Mouse (Mus musculus): ENCODE data around the gene Cd6.

DNA sequence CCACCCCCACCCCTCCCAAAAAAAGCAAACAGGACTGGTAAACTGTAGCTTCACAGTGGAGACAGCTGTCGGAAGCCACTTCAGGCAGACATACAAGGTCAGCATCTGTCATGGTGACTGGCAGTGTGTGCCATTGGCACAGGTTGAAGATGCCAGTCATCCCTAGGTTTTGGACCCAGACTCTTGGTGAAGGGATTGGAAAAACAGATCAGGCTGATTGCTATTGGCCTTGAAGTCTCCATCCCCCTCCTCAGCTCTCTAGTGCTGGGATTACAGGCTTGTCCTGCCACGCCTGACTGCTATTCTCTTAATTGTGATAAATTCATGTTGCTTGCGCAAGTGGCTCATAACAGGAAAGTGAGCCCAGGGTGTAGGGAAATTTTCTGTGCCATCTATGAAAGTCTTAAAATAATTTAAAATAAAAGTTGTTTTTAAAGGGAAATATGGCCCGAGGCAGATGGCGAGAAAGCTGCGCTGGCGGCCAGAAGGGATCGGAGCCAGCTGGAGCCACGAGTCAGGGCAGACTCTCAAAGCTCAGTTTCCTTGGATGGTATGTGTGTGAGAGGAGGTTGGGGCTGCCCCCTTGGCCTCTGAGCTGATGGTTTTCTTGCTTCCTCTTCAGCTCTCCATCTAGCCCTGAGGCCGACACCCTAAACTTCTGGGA lies 44.9 kb downstream of the Cd6 start:
- TF ChIP-seq CTCF (IDR thresholded peaks at IDR 0.05; ENCODE audit: extremely low read depth, insufficient read depth, insufficient read length, insufficient replicate concordance) (no peak), POLR2A (IDR thresholded peaks at IDR 0.05; ENCODE audit: low read depth, low read length) (no peak)
